Mouse (Mus musculus): Measurements from ENCODE around the gene Cldn7.

The Cldn7 gene

GRCm38 (mm10) chr11:69991711-69992110 is 27.1 kb downstream of the Cldn7 start:
- in situ Hi-C loops (cut with MboI) = no loop called here

GRCm38 (mm10) chr11:69992396-69992795 is 27.8 kb downstream of the Cldn7 start:
- in situ Hi-C loops (cut with MboI) = no loop called here

- in situ Hi-C loops (cut with MboI) = no loop called here
Measured at GRCm38 (mm10) chr11:69992932-69993331, 28.4 kb downstream of the Cldn7 start.

GRCm38 (mm10) chr11:69994401-69995090 is 30.0 kb downstream of the Cldn7 start:
- in situ Hi-C loops (cut with MboI) = no loop called here

- in situ Hi-C loops (cut with MboI) = no loop called here
Measured at GRCm38 (mm10) chr11:69995391-69995960, 30.9 kb downstream of the Cldn7 start, which contains the start of gene Phf23. TSS of gene Phf23 (plus strand) at chr11:69995777.

GRCm38 (mm10) chr11:69996161-69997061 is 31.8 kb downstream of the Cldn7 start:
- in situ Hi-C loops (cut with MboI) = no loop called here

GRCm38 (mm10) chr11:69997070-69997509 is 32.5 kb downstream of the Cldn7 start:
- in situ Hi-C loops (cut with MboI) = no loop called here

GRCm38 (mm10) chr11:69998567-69999491 is 34.2 kb downstream of the Cldn7 start:
- in situ Hi-C loops (cut with MboI) = no loop called here

- in situ Hi-C loops (cut with MboI) = loop anchor here (25.0 kb wide), 1 partner anchor 663 kb away; the partner anchor contains the start of genes Eno3, Pfn1 and Spag7
Measured at GRCm38 (mm10) chr11:69999666-70000065, 35.1 kb downstream of the Cldn7 start.

GRCm38 (mm10) chr11:70000396-70000898 is 35.9 kb downstream of the Cldn7 start, which contains the start of gene Dvl2:
TSS of gene Dvl2 (plus strand) at chr11:70000595.
- in situ Hi-C loops (cut with MboI) = loop anchor here (25.0 kb wide), 1 partner anchor 662 kb away; the partner anchor contains the start of genes Eno3, Pfn1 and Spag7

GRCm38 (mm10) chr11:70001159-70001558 is 36.6 kb downstream of the Cldn7 start:
- in situ Hi-C loops (cut with MboI) = loop anchor here (25.0 kb wide), 1 partner anchor 661 kb away; the partner anchor contains the start of genes Eno3, Pfn1 and Spag7

GRCm38 (mm10) chr11:70001865-70002264 is 37.3 kb downstream of the Cldn7 start:
- in situ Hi-C loops (cut with MboI) = loop anchor here (25.0 kb wide), 1 partner anchor 660 kb away; the partner anchor contains the start of genes Eno3, Pfn1 and Spag7

- in situ Hi-C loops (cut with MboI) = loop anchor here (25.0 kb wide), 1 partner anchor 660 kb away; the partner anchor contains the start of genes Eno3, Pfn1 and Spag7
Measured at GRCm38 (mm10) chr11:70002471-70002870, 37.9 kb downstream of the Cldn7 start.

GRCm38 (mm10) chr11:70005521-70005920 is 40.9 kb downstream of the Cldn7 start:
- in situ Hi-C loops (cut with MboI) = loop anchor here (25.0 kb wide), 1 partner anchor 657 kb away; the partner anchor contains the start of genes Eno3, Pfn1 and Spag7

GRCm38 (mm10) chr11:70010033-70010432 is 45.5 kb downstream of the Cldn7 start:
- in situ Hi-C loops (cut with MboI) = loop anchor here (25.0 kb wide), 1 partner anchor 652 kb away; the partner anchor contains the start of genes Eno3, Pfn1 and Spag7

GRCm38 (mm10) chr11:70010548-70010947 is 46.0 kb downstream of the Cldn7 start:
- in situ Hi-C loops (cut with MboI) = loop anchor here (25.0 kb wide), 1 partner anchor 652 kb away; the partner anchor contains the start of genes Eno3, Pfn1 and Spag7

GRCm38 (mm10) chr11:70010961-70011360 is 46.4 kb downstream of the Cldn7 start:
- in situ Hi-C loops (cut with MboI) = loop anchor here (25.0 kb wide), 1 partner anchor 651 kb away; the partner anchor contains the start of genes Eno3, Pfn1 and Spag7

- in situ Hi-C loops (cut with MboI) = loop anchor here (25.0 kb wide), 1 partner anchor 649 kb away; the partner anchor contains the start of genes Eno3, Pfn1 and Spag7
Measured at GRCm38 (mm10) chr11:70012931-70013330, 48.4 kb downstream of the Cldn7 start.

- in situ Hi-C loops (cut with MboI) = loop anchor here (25.0 kb wide), 1 partner anchor 649 kb away; the partner anchor contains the start of genes Eno3, Pfn1 and Spag7
Measured at GRCm38 (mm10) chr11:70013408-70013807, 48.8 kb downstream of the Cldn7 start.

- in situ Hi-C loops (cut with MboI) = loop anchor here (25.0 kb wide), 1 partner anchor 648 kb away; the partner anchor contains the start of genes Eno3, Pfn1 and Spag7
Measured at GRCm38 (mm10) chr11:70014051-70014450, 49.5 kb downstream of the Cldn7 start.
